Mouse (Mus musculus) small intestine, adult 2 months (tissue): ENCODE data around the gene Atraid. TPM values are rescaled to one million over a fixed set of nuclear protein-coding genes. Genes with fewer than 3 reads are reported as not detected.
"Not testable (repeated sequence)": the region's sequence is repeated elsewhere in the genome, so short reads cannot be mapped to it uniquely, and the experiment has no call there.

Source experiments
- H3K27ac ChIP-seq: fragments of 200-500 bp; 2 replicates; pipeline ENCODE4 v1.5.1; 2012; ENCODE audit warnings: low read depth, low read length, control low read depth, inconsistent platforms; ENCODE audit not compliant: insufficient read depth
- H3K27me3 ChIP-seq: fragments of 200-500 bp; 2 replicates; pipeline ENCODE4 v1.6.1; 2012; ENCODE audit warnings: mild to moderate bottlenecking, moderate library complexity, low read length, inconsistent platforms; ENCODE audit not compliant: control insufficient read depth, insufficient read depth
- H3K36me3 ChIP-seq: fragments of 200-500 bp; 2 replicates; pipeline ENCODE4 v1.6.1; 2012; ENCODE audit warnings: mild to moderate bottlenecking, low read length, control low read depth, inconsistent platforms; ENCODE audit not compliant: control insufficient read depth, insufficient read depth
- H3K4me1 ChIP-seq: fragments of 200-500 bp; 2 replicates; pipeline ENCODE4 v1.6.1; 2012; ENCODE audit warnings: low read length, inconsistent platforms, mixed read lengths; ENCODE audit not compliant: control insufficient read depth, insufficient read depth, insufficient read length
- H3K4me3 ChIP-seq: fragments of 200-500 bp; 2 replicates; pipeline ENCODE4 v1.5.1; 2012; ENCODE audit warnings: low read depth, mild to moderate bottlenecking, control low read depth, inconsistent platforms, low read length, moderate library complexity
- CTCF ChIP-seq: fragments of 200-500 bp; IDR thresholded peaks from 2 replicates; pipeline ENCODE4 v1.5.1; 2012; ENCODE audit warnings: low read depth, mild to moderate bottlenecking, control low read depth, inconsistent platforms, low read length, moderate library complexity, mixed read lengths; ENCODE audit not compliant: insufficient replicate concordance, insufficient read length; ENCODE audit errors: extremely low read depth
- POLR2A ChIP-seq: fragments of 200-500 bp; IDR thresholded peaks from 2 replicates; pipeline ENCODE4 v1.6.1; 2012; ENCODE audit warnings: low read depth, mild to moderate bottlenecking, control low read depth, inconsistent platforms, low read length, moderate library complexity
- WGBS: fragments of 180-500 bp; shearing (Covaris S2); methylation state at CpG from one replicate; pipeline ENCODE4 v1.1.7; 2018; 5-methylcytosine and 5-hydroxymethylcytosine counted together
- polyA plus RNA-seq: library from polyadenylated mRNA; depleted of rRNA; stranded (reverse); fragments of >200 nt; gene quantifications from 2 replicates; pipeline ENCODE4 v1.2.3, GENCODE M21; 2012

The Atraid gene
- polyA plus RNA-seq, 1 experiment, result 51.4 TPM

- Histone ChIP-seq H3K4me1 (no peaks in the 10 kb centered on the region), H3K4me3 (no peak overlapping the region), H3K27ac (no peak overlapping the region), H3K36me3 (no peaks in the 10 kb centered on the region), H3K27me3 (no peaks in the 10 kb centered on the region)
- WGBS, result 30% methylated on average over 2 of the region's 2 CpGs
- TF ChIP-seq POLR2A, result no peak
- no peak for TF ChIP-seq CTCF
These were observed 32.2 kb upstream of the Atraid start for GRCm38 (mm10) chr5:31015913-31016312.

GRCm38 (mm10) chr5:31021790-31022189 lies 26.3 kb upstream of the Atraid start:
- WGBS, result 78% methylated on average over 5 of the region's 5 CpGs
- H3K27ac ChIP-seq, result not testable (repeated sequence)

DNA sequence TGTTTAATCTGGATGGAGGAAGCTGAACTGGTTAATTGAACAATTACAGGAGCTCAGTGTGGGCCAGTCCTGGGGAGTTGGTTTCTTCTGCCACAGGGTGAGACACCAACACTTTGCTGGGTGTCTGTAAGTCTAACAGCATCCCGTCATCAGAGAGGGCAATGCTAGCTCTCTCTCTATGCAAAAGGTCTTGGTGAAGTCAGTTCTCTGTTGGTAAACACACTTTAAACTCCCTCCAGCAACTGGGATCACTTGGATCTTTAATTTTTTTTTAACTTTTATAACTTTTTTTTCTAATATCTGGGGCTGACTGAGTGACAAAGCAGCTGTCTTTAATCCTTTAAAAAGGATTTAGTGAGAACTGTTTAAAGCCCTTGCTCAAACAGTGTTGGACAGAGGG lies 25.4 kb upstream of the Atraid start:
- Histone ChIP-seq H3K36me3 (no peaks in the 10 kb centered on the region), H3K27ac (no peak overlapping the region), H3K4me3 (no peak overlapping the region), H3K27me3 (no peaks in the 10 kb centered on the region), H3K4me1 (peaks cover 1% of the 10 kb centered on the region; the same call in 1 of the 2 replicates)
- WGBS, result 76% methylated on average over 1 of the region's 1 CpGs
- TF ChIP-seq CTCF, result no peak
- TF ChIP-seq POLR2A, result no peak

More at GRCm38 (mm10) chr5:31021790-31022189, 26.3 kb upstream of the Atraid start:
- not testable (repeated sequence) for H3K4me3 ChIP-seq, H3K36me3 ChIP-seq, H3K4me1 ChIP-seq, H3K27me3 ChIP-seq

GRCm38 (mm10) chr5:31023254-31023653 lies 24.9 kb upstream of the Atraid start:
- H3K4me1 ChIP-seq, result peaks cover 1% of the 10 kb centered on the region; the same call in 1 of the 2 replicates
- TF ChIP-seq POLR2A (no peak), CTCF (no peak)
- H3K27me3 ChIP-seq, result no peaks in the 10 kb centered on the region
- no peaks in the 10 kb centered on the region for H3K36me3 ChIP-seq
- H3K27ac ChIP-seq, result no peak overlapping the region
- 60% methylated on average over 4 of the region's 4 CpGs for WGBS
- no peak overlapping the region for H3K4me3 ChIP-seq

DNA sequence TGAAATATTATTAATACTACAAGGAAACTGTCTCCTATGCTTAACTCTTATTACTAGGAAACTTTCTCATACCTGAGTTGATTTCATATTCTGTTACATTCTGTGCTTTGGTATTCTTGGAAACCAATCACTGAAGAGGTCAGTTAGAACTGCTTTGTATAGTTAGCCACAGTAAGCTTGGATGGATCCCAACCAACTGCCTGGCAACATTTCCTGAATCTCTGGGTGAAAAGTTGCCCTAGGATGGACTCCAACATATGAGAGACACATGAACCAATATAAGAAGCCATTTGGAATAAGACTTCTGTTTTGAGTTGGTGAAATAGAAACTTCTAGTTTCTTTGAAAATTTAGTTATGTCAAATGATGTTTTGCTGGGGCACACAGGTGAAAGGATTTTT lies 23.5 kb upstream of the Atraid start:
- Histone ChIP-seq H3K27ac (no peak overlapping the region), H3K27me3 (no peaks in the 10 kb centered on the region), H3K4me1 (peaks cover 1% of the 10 kb centered on the region; the same call in 1 of the 2 replicates), H3K36me3 (no peaks in the 10 kb centered on the region), H3K4me3 (no peak overlapping the region)
- TF ChIP-seq CTCF, result no peak
- no peak for TF ChIP-seq POLR2A

DNA sequence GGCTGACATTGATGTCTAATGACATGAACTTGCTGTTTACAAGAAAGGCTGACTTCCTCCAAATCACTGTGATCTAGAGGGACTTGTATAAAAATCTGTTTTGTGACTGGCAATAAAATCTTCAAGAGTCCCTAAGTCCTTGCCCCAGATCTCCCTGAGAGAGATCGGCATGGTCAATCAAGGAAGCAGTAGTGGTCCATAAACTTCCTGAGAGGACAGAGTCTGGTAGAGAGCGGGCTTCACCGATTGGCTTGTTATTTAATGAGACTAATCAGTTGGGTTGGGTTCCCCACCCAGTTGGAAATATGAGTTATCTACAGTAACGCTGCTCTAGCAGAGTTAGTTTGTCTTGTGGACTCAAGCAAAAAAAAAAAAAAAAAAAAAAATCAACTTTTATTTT lies 17.2 kb upstream of the Atraid start:
- H3K4me1 ChIP-seq, result 0 out of 2 replicates have a peak, but pooled peaks cover 4% of the 10 kb centered on the region
- WGBS, result 25% methylated on average over 4 of the region's 4 CpGs
- no peak overlapping the region for H3K4me3 ChIP-seq
- H3K27ac ChIP-seq, result no peak overlapping the region
- no peaks in the 10 kb centered on the region for H3K27me3 ChIP-seq
- no peaks in the 10 kb centered on the region for H3K36me3 ChIP-seq
- TF ChIP-seq CTCF (no peak), POLR2A (no peak)

GRCm38 (mm10) chr5:31031508-31031907 lies 16.6 kb upstream of the Atraid start:
- Histone ChIP-seq H3K4me1 (peaks cover 4% of the 10 kb centered on the region; the same call in 1 of the 2 replicates), H3K27ac (no peak overlapping the region), H3K27me3 (no peaks in the 10 kb centered on the region), H3K36me3 (peaks cover 2% of the 10 kb centered on the region; the same call in 1 of the 2 replicates), H3K4me3 (no peak overlapping the region)
- 62% methylated on average over 8 of the region's 8 CpGs for WGBS
- no peak for TF ChIP-seq POLR2A
- TF ChIP-seq CTCF, result no peak

DNA sequence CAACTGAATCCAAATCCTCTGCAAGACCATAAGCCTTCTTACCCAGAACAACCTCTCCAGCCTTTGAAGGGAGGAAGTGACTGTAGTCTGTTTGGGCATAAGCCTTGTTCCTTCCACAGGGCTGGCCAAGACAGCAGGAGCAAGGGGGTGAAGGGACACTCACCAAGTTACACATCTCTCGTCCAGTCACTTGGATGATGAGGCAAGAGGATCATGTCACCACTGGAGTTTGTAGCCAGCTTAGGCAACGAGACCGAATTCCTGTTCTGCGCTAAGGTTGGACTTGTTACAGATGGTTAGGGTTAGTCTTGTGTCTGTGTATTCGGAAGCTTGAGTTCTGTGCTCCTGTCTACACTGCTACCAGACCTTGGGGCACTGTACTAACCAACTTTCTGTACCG lies 13.4 kb upstream of the Atraid start:
- WGBS, result 91% methylated on average over 6 of the region's 6 CpGs
- H3K27ac ChIP-seq, result no peak overlapping the region
- TF ChIP-seq CTCF (no peak), POLR2A (no peak)

DNA sequence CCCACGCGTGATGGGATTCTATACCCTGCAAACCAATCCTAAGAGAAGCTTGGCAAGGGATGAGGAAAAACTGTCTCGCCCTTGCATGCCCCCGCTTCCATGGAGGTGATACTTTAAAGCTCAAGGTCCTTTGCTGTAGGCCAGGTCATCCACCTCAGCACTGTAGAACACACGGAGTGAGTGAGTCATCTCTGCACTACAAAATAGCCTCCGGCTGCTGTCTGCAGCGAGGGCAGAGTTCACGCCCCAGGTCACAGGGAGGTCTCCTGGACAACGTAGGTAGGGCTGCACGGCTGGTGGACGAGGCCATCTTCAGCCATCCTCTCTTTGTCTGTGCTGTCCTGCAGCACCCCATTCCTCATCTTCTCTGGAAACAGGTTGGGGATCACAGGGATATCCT lies 11.6 kb upstream of the Atraid start:
- H3K27ac ChIP-seq, H3K36me3 ChIP-seq, H3K27me3 ChIP-seq, H3K4me1 ChIP-seq, H3K4me3 ChIP-seq: not testable (repeated sequence)
- WGBS, result 80% methylated on average over 11 of the region's 11 CpGs

More for the DNA sequence above, 13.4 kb upstream of the Atraid start:
- H3K4me3 ChIP-seq, result no peak overlapping the region
- H3K27me3 ChIP-seq, result no peaks in the 10 kb centered on the region
- peaks cover 7% of the 10 kb centered on the region; the same call in 1 of the 2 replicates for H3K4me1 ChIP-seq
- peaks cover 2% of the 10 kb centered on the region; the same call in 1 of the 2 replicates for H3K36me3 ChIP-seq
